Mouse (Mus musculus) right cerebral cortex, postnatal 4 days (tissue): ENCODE measurements around the gene Cpt1a.

Experiments used
- DNase-seq: peaks from one replicate; pipeline ENCODE4 v3.0.0-alpha.2; 2022

The Cpt1a gene

DNA sequence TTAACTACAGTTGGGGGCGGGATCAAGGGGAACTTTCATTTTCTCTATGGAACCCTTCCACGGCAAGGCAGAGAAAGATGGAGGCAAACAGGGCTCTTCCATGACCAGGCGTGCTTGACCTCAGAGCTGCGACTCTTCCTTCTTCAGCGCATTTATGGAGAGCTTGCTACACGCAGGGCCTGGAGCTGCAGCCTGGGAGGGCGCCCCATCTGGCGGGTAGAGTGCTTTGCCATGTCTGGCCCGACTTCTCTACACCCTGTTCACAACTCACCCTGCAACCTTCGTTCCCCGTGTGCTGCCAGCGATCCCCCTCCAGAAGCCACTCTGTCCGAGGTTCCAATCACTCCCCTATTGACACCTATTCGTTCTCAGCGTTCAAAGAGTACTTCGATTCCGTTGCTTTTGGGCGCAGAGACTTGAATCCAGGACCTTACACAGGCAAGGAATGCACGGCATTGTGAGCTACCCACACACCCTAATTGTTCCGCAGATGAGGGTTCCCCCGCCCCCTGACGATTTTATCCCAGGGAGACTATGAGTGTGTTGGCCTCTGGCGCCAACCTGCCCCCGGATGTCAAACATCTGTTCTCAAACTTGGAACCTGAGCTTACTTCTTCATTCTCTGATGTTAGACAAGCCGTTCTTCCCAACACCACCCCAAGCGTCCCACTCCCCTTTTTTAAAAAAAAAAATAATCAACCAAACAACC lies at the start of gene Cpt1a:
Cpt1a (plus strand) TSS at position 74 of the 709 bp plus-strand sequence.
- DNase-seq, result peak; percentile 35

DNA sequence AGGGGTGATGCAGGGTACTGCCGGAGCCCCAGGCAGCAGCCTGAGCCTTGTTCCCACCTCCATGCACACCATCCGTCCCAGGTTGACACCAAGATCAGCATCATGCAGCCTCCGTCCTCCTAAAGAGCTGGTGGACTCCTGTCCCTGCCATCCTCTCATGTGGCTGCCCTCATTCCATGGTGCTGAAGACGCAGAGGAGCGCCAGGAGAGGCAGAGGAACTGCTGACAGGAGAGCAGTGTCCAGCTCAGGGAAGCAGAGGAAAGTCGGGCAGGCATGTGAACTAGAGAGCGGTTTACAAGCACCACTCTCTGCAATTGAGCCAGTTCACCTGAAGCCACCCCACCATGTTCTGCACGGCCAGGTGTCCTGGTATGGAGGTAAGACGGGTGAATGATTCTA lies 48.8 kb upstream of the Cpt1a start:
- no peak for DNase-seq

GRCm38 (mm10) chr19:3275744-3276365 lies 46.3 kb upstream of the Cpt1a start:
- no peak for DNase-seq

GRCm38 (mm10) chr19:3281886-3282285 lies 40.2 kb upstream of the Cpt1a start:
- DNase-seq, result no peak

GRCm38 (mm10) chr19:3282572-3283467 lies 39.3 kb upstream of the Cpt1a start, which contains the start of the genes Mrpl21 and Ighmbp2:
Mrpl21 (plus strand) TSS chr19:3282901.
Ighmbp2 (minus strand) TSS chr19:3283017.
- peak; percentile 89 for DNase-seq

- DNase-seq, result no peak
These were observed 33.1 kb upstream of the Cpt1a start for GRCm38 (mm10) chr19:3289006-3289405.

DNA sequence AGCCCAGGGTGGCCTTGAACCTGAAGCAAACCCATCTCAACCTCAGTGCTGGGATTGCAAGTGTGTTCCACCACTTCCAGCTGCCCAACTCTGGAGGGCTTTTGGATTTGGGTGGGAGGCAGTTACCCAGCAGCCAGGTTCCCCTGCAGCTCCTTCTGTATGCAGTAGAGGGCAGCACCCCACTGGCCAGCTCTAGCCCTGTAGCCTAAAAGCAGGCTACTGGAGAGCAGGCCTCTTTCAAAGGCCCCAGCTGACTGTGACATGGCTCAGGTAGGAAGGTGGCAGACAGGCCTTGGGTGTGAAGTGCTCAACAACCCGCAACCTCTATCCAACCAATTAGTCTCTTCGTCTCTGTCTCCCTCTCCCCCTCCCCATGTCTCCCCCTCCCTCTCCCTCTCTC lies 30.1 kb upstream of the Cpt1a start:
- peak; percentile 63 for DNase-seq

- DNase-seq, result no peak
These were observed 29.1 kb upstream of the Cpt1a start for GRCm38 (mm10) chr19:3292993-3293392.

GRCm38 (mm10) chr19:3295245-3295644 lies 26.9 kb upstream of the Cpt1a start:
- DNase-seq, result no peak

DNA sequence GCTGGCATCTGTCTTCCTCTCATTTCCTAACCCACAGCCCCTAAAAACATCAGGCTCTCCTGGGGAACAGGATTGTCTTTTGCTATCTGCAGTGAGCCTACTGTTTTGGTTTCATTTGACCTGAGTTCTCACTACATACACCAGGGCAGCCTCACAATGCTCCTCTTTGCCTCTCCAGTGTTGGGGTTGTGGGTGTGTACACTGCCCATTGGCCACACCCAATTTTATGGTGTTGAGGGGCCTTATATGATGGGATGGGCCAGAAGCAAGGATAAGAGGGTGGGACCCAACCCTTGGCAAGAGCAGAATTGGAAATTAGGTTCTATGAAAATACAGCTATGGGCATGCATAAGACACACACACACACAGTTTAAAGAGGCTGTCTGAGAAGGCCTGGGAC lies 25.1 kb upstream of the Cpt1a start:
- DNase-seq, result no peak

DNA sequence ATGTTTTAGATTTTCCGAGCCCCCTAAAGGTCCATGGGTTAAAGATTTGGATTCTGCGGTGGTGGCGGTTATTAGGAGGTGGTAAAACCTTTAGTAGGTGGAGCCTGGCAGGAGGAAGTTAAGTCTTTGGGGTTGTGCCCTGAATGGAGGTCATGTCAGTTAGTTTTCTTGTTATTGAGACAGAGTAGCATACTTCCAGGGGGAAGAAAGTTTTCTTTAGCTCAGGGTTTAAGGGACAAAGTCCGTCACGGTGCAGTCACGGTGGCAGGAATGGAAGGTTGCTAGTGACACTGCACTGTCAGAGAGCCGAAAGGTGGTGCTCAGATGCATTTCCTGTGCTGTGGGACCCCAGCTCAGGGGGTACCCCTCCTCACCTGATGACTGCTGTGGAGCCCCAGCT lies 24.4 kb upstream of the Cpt1a start:
- no peak for DNase-seq

DNA sequence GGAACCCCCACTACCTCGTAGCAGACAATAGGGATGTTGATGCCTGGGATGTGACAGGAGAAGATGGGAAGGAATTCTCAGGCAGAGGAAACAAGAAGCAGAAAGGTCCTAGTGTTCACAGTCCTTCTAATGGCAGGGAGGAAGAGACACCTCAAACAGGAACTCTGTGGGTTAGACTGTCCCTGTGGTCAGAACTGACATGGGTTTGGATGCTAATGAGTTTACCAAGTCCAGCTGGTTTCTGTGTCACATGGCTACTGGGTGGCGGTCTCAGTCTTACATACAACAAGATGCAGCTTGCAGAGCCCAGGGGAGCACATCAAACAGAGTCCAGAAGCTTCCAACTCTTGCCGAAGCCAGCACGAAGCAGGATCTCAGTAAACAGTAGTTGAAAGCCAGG lies 18.1 kb upstream of the Cpt1a start:
- DNase-seq, result no peak

- DNase-seq, result no peak
These were observed 14.8 kb upstream of the Cpt1a start for GRCm38 (mm10) chr19:3307175-3307949.

- DNase-seq, result no peak
These were observed 2.8 kb upstream of the Cpt1a start for GRCm38 (mm10) chr19:3319341-3319740.

- DNase-seq, result no peak
These were observed 2.0 kb upstream of the Cpt1a start for GRCm38 (mm10) chr19:3320086-3320485.

DNA sequence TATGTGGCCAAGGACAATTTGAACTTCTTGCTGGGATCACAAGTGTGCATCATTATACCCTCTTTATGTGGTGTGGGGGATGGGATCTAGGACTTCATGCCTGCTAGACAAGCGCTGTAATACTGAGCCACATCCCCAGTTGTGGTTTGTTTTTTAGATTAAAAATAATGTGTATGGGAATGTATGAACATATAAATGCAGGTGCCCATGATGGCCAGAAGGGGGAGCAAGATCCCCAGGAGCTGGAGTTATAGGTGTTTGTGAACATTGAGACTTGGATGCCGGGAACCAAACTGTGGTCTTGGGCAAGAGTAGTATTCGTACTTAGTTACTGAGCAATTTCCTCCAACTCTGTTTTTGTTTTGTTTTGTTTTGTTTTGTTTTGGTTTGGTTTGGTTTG lies 1.3 kb upstream of the Cpt1a start:
- no peak for DNase-seq

DNA sequence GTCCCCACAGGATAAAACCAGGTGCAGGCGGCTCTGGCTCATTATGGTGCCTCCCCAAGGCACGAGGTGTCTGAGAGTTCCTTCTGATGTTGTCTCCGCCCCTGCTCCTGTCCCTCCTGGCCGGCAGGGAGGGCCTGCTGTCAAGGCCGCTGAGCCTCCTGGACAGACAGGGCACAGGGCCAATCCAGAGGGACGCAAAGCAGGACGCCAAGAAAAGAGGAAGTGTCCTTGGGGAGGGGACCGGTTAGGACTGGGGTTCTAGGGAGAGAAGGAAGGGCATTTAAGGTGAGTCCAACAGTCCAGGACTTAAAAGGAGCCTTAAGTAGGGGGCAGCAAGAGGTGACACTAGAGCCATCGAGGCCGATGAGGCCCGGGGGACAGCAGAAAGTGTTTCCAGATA lies 517 bp upstream of the Cpt1a start:
- peak; percentile 27 for DNase-seq

DNA sequence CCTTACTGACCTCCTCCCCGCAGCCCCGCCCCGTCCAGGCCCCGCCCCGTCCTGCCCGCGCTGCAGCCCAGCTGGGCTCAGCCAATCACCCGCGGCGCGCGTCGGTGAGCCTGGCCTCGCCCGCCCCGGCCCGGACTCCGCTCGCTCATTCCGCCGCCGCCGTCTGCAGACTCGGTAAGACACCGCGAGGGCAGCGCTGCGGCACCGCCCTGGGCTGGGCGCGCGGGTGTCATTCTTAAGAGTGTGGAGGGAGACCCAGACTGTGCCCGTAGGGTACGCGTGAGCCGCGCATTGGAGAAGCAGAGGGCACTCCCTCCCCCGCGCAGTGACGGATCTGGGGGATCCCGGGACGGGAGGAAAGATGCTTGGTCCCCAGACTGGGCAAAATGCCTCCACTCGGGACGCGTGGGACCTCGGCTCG lies 1.1 kb downstream of the Cpt1a start:
- DNase-seq, result peak; percentile 67

GRCm38 (mm10) chr19:3323753-3324270 lies 1.7 kb downstream of the Cpt1a start:
- peak; percentile 32 for DNase-seq

DNA sequence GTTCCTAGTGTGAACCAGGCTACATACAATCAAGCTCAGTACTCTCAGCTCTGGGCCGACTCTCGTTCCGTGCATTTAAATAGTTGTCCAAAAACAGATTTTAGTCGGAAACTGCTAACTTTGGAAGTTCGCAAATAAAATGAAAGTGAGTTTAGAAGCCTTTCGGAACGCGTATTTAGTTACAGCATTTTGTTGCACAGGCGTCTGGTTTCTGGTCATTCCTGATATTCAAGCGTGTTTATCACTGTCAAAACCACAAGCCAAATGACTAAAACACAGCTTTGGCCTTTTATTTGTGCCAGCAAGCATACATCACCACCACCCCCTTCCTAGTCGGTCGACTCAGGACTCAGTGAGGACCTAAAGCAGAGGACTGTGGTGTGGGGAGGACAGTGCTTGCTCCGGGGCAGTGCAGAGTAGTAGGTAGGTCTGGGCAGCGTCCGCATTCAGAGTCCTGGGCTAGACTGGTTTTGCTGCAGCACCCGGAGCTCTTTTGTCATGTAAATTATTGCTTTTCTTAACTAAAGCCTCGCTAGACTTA lies 2.2 kb downstream of the Cpt1a start:
- no peak for DNase-seq

DNA sequence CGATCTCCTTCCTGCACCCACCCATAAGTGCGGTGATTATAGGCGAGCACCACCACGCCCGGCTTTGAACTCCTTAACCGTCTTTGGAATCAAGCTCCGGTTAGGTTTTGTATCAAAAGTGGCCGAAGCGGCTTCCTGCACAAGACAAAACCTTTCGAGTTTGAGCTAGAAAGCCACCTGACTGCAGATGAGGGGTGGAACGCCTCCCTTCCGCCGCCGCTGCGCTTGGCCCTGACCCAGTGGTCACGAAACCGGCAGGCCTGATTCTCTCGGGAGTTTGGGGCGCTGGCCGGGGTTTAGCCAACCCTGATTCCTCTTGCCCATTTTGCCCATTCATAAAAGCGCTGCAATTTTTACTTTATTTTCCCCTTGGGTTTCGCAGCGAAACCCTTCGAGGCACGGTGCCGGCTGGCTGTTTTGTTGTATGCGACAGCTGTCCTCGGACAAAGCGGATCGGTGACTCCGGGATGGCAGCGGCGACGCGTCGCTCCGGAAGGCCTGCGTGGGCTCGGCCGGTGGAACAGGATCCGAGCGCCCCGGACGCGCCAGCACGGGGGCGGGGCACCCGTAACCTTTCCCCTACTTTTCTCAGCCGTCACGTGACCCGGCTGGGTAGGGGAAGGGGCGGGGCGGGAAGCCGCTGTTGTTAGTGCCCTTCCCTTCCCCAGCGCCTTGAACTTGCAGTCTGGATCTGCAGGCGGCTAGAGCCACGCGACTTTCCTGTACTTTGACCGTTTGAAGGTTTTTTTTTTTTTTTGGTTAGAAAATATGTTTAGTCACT lies 3.0 kb downstream of the Cpt1a start:
- DNase-seq, result peak; percentile 76
